In genomic region chrX:48169892-48170291, GRCm38 (mm10) we compare ENCODE assay signal across 18 mouse cellular contexts. TPM values are rescaled to one million over a fixed set of nuclear protein-coding genes. Genes with fewer than 3 reads are reported as not detected.
DNase-seq lines count a peak whose midpoint lies in the region; ATAC-seq and TF ChIP-seq lines count a peak whose summit lies in the region.
"Had no signal": no experiment of that assay in that cellular context is flagged by ENCODE, and none has a peak within 500 bp of the region (broad histone marks: within the 10 kb centered on the region; RNA-seq: fewer than 3 reads in every experiment).

No protein-coding gene starts in this region.

- H3K36me3 ChIP-seq in neural tube, embryonic 11.5 days (ENCODE audit: control insufficient read depth, insufficient read depth, low read length), result no peaks in the 10 kb centered on the region
- 0 out of 2 replicates have a peak, but pooled peaks cover 4% of the 10 kb centered on the region for H3K36me3 ChIP-seq in neural tube, embryonic 15.5 days
- H3K36me3 ChIP-seq in forebrain, embryonic 10.5 days (replicated peaks), result peaks cover 7% of the 10 kb centered on the region
- H3K36me3 ChIP-seq: embryonic facial prominence, embryonic 12.5 days; stomach, embryonic 15.5 days had no signal

- no peak overlapping the region for H3K4me2 ChIP-seq in neural tube, embryonic 11.5 days (ENCODE audit: low read depth)
- H3K4me2 ChIP-seq in neural tube, embryonic 15.5 days, result no peak overlapping the region
- H3K4me2 ChIP-seq: embryonic facial prominence, embryonic 12.5 days; stomach, embryonic 15.5 days had no signal

- no peak for TF ChIP-seq CTCF in layer of hippocampus, adult 2 months (conservative IDR thresholded peaks at IDR 0.05)

- no peaks in the 10 kb centered on the region for H3K27me3 ChIP-seq in neural tube, embryonic 11.5 days (ENCODE audit: control insufficient read depth, insufficient read depth, low read length)
- H3K27me3 ChIP-seq in neural tube, embryonic 15.5 days (replicated peaks), result no peaks in the 10 kb centered on the region
- no peaks in the 10 kb centered on the region for H3K27me3 ChIP-seq in forebrain, embryonic 10.5 days (ENCODE audit: poor library complexity, severe bottlenecking)
- H3K27me3 ChIP-seq: embryonic facial prominence, embryonic 12.5 days; stomach, embryonic 15.5 days had no signal

- H3K4me1 ChIP-seq in neural tube, embryonic 11.5 days (ENCODE audit: control insufficient read depth, insufficient read depth, low read length), result no peaks in the 10 kb centered on the region
- H3K4me1 ChIP-seq in neural tube, embryonic 15.5 days, result no peaks in the 10 kb centered on the region
- peaks cover 31% of the 10 kb centered on the region for H3K4me1 ChIP-seq in forebrain, embryonic 10.5 days
- H3K4me1 ChIP-seq: embryonic facial prominence, embryonic 12.5 days; stomach, embryonic 15.5 days had no signal

- H3K9me3 ChIP-seq in neural tube, embryonic 11.5 days (ENCODE audit: control insufficient read depth, low read length), result no peaks in the 10 kb centered on the region
- H3K9me3 ChIP-seq in neural tube, embryonic 15.5 days (replicated peaks), result no peaks in the 10 kb centered on the region
- no peaks in the 10 kb centered on the region for H3K9me3 ChIP-seq in forebrain, embryonic 10.5 days
- H3K9me3 ChIP-seq: embryonic facial prominence, embryonic 12.5 days; stomach, embryonic 15.5 days had no signal

- ATAC-seq in neural tube, embryonic 11.5 days (ENCODE audit: insufficient read depth, low FRiP score, low TSS enrichment), result peak; percentile 41; the same call in 1 of the 2 replicates
- no peak for ATAC-seq in neural tube, embryonic 15.5 days (ENCODE audit: low FRiP score)
- no peak for ATAC-seq in erythroid progenitor cell, adult 5-6 weeks (replicated peaks; ENCODE audit: low FRiP score, poor library complexity, severe bottlenecking)

- no peak overlapping the region for H3K27ac ChIP-seq in neural tube, embryonic 11.5 days (ENCODE audit: low read depth, low read length)
- no peak overlapping the region for H3K27ac ChIP-seq in neural tube, embryonic 15.5 days (replicated peaks)
- H3K27ac ChIP-seq in forebrain, embryonic 10.5 days, result 0 out of 2 replicates have a peak overlapping the region, but pooled peaks have one; percentile 62
- H3K27ac ChIP-seq in layer of hippocampus, adult 2 months, result no peak overlapping the region
- H3K27ac ChIP-seq: embryonic facial prominence, embryonic 12.5 days; gastrocnemius, adult 2 months; stomach, embryonic 15.5 days had no signal

- 65% methylated on average over 1 of the region's 1 CpGs for WGBS in neural tube, embryonic 11.5 days
- WGBS in neural tube, embryonic 15.5 days, result 33% methylated on average over 1 of the region's 1 CpGs
- 52% methylated on average over 1 of the region's 1 CpGs for WGBS in forebrain, embryonic 10.5 days

- DNase-seq in neural tube, embryonic 11.5 days (ENCODE audit: low spot score), result no peak
- DNase-seq in forebrain, embryonic 10.5 days (ENCODE audit: extremely low spot score, low spot score), result peak; percentile 31
- peak; percentile 3 for DNase-seq in forelimb bud, embryonic 11.5 days (ENCODE audit: low read depth, low spot score)
- DNase-seq in layer of hippocampus, adult 2 months (ENCODE audit: low spot score in 2 of 2), result no peak
- DNase-seq in liver, result no peak
- DNase-seq: adrenal gland, postnatal 36 days; cerebellum, postnatal 10 days; gastrocnemius, adult 2 months; heart, adult 18-20 months; kidney, adult 11 months; kidney, postnatal 14 days; layer of hippocampus, adult 9-11 months; lung, postnatal 10 days; thymus, adult 2 months had no signal

- no peak overlapping the region for H3K9ac ChIP-seq in neural tube, embryonic 11.5 days (ENCODE audit: low read length)
- no peak overlapping the region for H3K9ac ChIP-seq in neural tube, embryonic 15.5 days (replicated peaks)
- H3K9ac ChIP-seq: embryonic facial prominence, embryonic 12.5 days; stomach, embryonic 15.5 days had no signal

- H3K4me3 ChIP-seq in neural tube, embryonic 11.5 days (ENCODE audit: low read depth, low read length), result no peak overlapping the region
- H3K4me3 ChIP-seq in neural tube, embryonic 15.5 days (replicated peaks), result no peak overlapping the region
- H3K4me3 ChIP-seq in forebrain, embryonic 10.5 days, result no peak overlapping the region
- H3K4me3 ChIP-seq in layer of hippocampus, adult 2 months, result no peak overlapping the region
- H3K4me3 ChIP-seq: embryonic facial prominence, embryonic 12.5 days; gastrocnemius, adult 2 months; stomach, embryonic 15.5 days had no signal

RNA-seq across cellular contexts. Expression of gene Sash3, which starts 23.7 kb away (rescaled TPM):
- polyA plus RNA-seq in neural tube, embryonic 11.5 days (2014; fragmentation: Nextera tagmentation; extraction: Ambion mirVana), result 1.2 and 2.0 TPM in 2 replicates
- polyA plus RNA-seq in neural tube, embryonic 15.5 days (2015; fragmentation: Nextera tagmentation; extraction: Ambion mirVana), result 1.1 and 18.9 TPM in 2 replicates
- 1.0 and 1.4 TPM in 2 replicates for polyA plus RNA-seq in forebrain, embryonic 10.5 days (2016; fragmentation: Nextera tagmentation; extraction: Ambion mirVana)
- 1 to 10 TPM; 1.5 to 1.8 TPM for total RNA-seq in layer of hippocampus, adult 2 months (2021)
- total RNA-seq in erythroid progenitor cell, adult 5-6 weeks (2015; ENCODE audit: low replicate concordance), result 24.5 and 33.5 TPM in 2 replicates
- total RNA-seq in erythroid progenitor cell, adult 5-6 weeks (2017; ENCODE audit: low replicate concordance), result 13.0 and 24.5 TPM in 2 replicates

RNA-seq across cellular contexts. Expression of gene Zdhhc9, which starts 38.8 kb away (rescaled TPM):
- polyA plus RNA-seq in neural tube, embryonic 11.5 days (2014; fragmentation: Nextera tagmentation; extraction: Ambion mirVana), result 2.8 and 3.7 TPM in 2 replicates
- polyA plus RNA-seq in neural tube, embryonic 15.5 days (2015; fragmentation: Nextera tagmentation; extraction: Ambion mirVana), result 8.7 and 9.1 TPM in 2 replicates
- 3.0 and 3.6 TPM in 2 replicates for polyA plus RNA-seq in forebrain, embryonic 10.5 days (2016; fragmentation: Nextera tagmentation; extraction: Ambion mirVana)
- 10 to 100 TPM; 41.3 to 41.6 TPM for total RNA-seq in layer of hippocampus, adult 2 months (2021)
- total RNA-seq in erythroid progenitor cell, adult 5-6 weeks (2015; ENCODE audit: low replicate concordance), result 5.9 and 15.9 TPM in 2 replicates
- total RNA-seq in erythroid progenitor cell, adult 5-6 weeks (2017; ENCODE audit: low replicate concordance), result 0.39 and 3.7 TPM in 2 replicates

Comparison
In these comparisons a context has a peak if more than half of its experiments do, and no peak if none do; other contexts are left out.
1. DNase-seq: peak in forebrain, embryonic 10.5 days (single experiment) and forelimb bud, embryonic 11.5 days (single experiment); none in neural tube, embryonic 11.5 days (single experiment), layer of hippocampus, adult 2 months (0 of 2) and liver (single experiment).